Mouse (Mus musculus): ENCODE data around the gene Mark3.

GRCm38 (mm10) chr12:111664144-111664634, 89.9 kb downstream of the Mark3 start:
- no peak for TF ChIP-seq CTCF (IDR thresholded peaks at IDR 0.05; ENCODE audit: control insufficient read depth, insufficient read depth, low read length)
- TF ChIP-seq POLR2A (IDR thresholded peaks at IDR 0.05; ENCODE audit: borderline replicate concordance, control insufficient read depth, low read depth, low read length) = no peak
